Mouse (Mus musculus) lung, embryonic 14.5 days (tissue): ENCODE measurements around the gene Sccpdh. TPM values are rescaled to one million over a fixed set of nuclear protein-coding genes. Genes with fewer than 3 reads are reported as not detected.

Experiments used
- ATAC-seq: fragments of 200-750 bp; cut with Nextera tagmentation; 2 replicates; pipeline ENCODE4 v1.8.0; 2017; ENCODE audit warnings: mild to moderate bottlenecking, moderate TSS enrichment, moderate library complexity; ENCODE audit not compliant: insufficient read depth
- DNase-seq: peaks from one replicate; pipeline ENCODE4 v3.0.0-alpha.2; 2015
- H3K27ac ChIP-seq: fragments of 300-500 bp; sonication (generic); 2 replicates; pipeline ENCODE4 v1.5.1; 2014; ENCODE audit warnings: low read depth, mild to moderate bottlenecking, moderate library complexity
- H3K27me3 ChIP-seq: fragments of 300-500 bp; sonication (generic); 2 replicates; pipeline ENCODE4 v1.6.1; 2014; ENCODE audit warnings: low read length, control low read depth; ENCODE audit not compliant: insufficient read depth
- H3K36me3 ChIP-seq: fragments of 300-500 bp; sonication (generic); 2 replicates; pipeline ENCODE4 v1.6.1; 2014; ENCODE audit warnings: control low read depth; ENCODE audit not compliant: insufficient read depth
- H3K4me1 ChIP-seq: fragments of 300-500 bp; sonication (generic); 2 replicates; pipeline ENCODE4 v1.6.1; 2014; ENCODE audit warnings: antibody characterized with exemption, control low read depth; ENCODE audit not compliant: insufficient read depth
- H3K4me2 ChIP-seq: fragments of 300-500 bp; sonication (generic); 2 replicates; pipeline ENCODE4 v1.6.1; 2014; ENCODE audit warnings: mild to moderate bottlenecking
- H3K4me3 ChIP-seq: fragments of 300-500 bp; sonication (generic); 2 replicates; pipeline ENCODE4 v1.5.1; 2014; ENCODE audit warnings: low read depth, low read length
- H3K9ac ChIP-seq: fragments of 300-500 bp; sonication (generic); 2 replicates; pipeline ENCODE4 v1.6.1; 2014
- H3K9me3 ChIP-seq: fragments of 300-500 bp; sonication (generic); 2 replicates; pipeline ENCODE4 v1.6.1; 2016; ENCODE audit warnings: low read depth, low read length, control low read depth
- CTCF ChIP-seq: IDR thresholded peaks from 2 replicates; pipeline ENCODE4 v1.5.1; 2016; ENCODE audit warnings: antibody characterized with exemption, low read depth
- WGBS: fragments of 180-500 bp; shearing (Covaris S2); extraction: QIAGEN DNeasy Blood & Tissue Kit; methylation state at CpG from one replicate; pipeline ENCODE4 v1.1.7; 2014; 5-methylcytosine and 5-hydroxymethylcytosine counted together
- polyA plus RNA-seq: library from polyadenylated mRNA; unstranded; fragments of >200 nt; fragmentation: Nextera tagmentation; extraction: Ambion mirVana; gene quantifications from 2 replicates; pipeline ENCODE4 v1.2.1, GENCODE M21; 2014

Gene Sccpdh
- 69.9 and 71.3 TPM in 2 replicates for polyA plus RNA-seq

- Histone ChIP-seq H3K4me1 (no peaks in the 10 kb centered on the region), H3K4me2 (peak within 1 kb of the TSS; percentile 79), H3K27ac (peak within 1 kb of the TSS; percentile 81), H3K9ac (peak within 1 kb of the TSS; percentile 86), H3K9me3 (no peaks in the 10 kb centered on the region), H3K4me3 (peak within 1 kb of the TSS; percentile 83), H3K36me3 (peaks cover 7% of the 10 kb centered on the region; the same call in 1 of the 2 replicates), H3K27me3 (no peaks in the 10 kb centered on the region)
- DNase-seq = peak; percentile 94
- TF ChIP-seq CTCF = no peak
- under 1% methylated on average over 82 of the region's 84 CpGs for WGBS
- ATAC-seq = peak; percentile 97
Measured at GRCm38 (mm10) chr1:179668013-179668805, at the start of gene Sccpdh. Gene Sccpdh, plus strand, starts transcription at chr1:179668210.

GRCm38 (mm10) chr1:179622665-179623064, 45.3 kb upstream of the Sccpdh start:
- no peak for TF ChIP-seq CTCF
- Histone ChIP-seq H3K9ac (no peak overlapping the region), H3K27me3 (no peaks in the 10 kb centered on the region), H3K4me1 (no peaks in the 10 kb centered on the region), H3K4me2 (no peak overlapping the region), H3K27ac (no peak overlapping the region), H3K4me3 (no peak overlapping the region), H3K36me3 (peaks cover 21% of the 10 kb centered on the region), H3K9me3 (no peaks in the 10 kb centered on the region)
- ATAC-seq (no peak), DNase-seq (no peak)
- WGBS = 93% methylated on average over 12 of the region's 12 CpGs

- no peaks in the 10 kb centered on the region for H3K4me1 ChIP-seq
- 58% methylated on average over 4 of the region's 4 CpGs for WGBS
- no peak overlapping the region for H3K9ac ChIP-seq
- H3K4me3 ChIP-seq = no peak overlapping the region
- H3K36me3 ChIP-seq = peaks cover 21% of the 10 kb centered on the region
- ATAC-seq = 0 out of 2 replicates have a peak, but pooled peaks have one; percentile 28
- H3K27me3 ChIP-seq = no peaks in the 10 kb centered on the region
- TF ChIP-seq CTCF = peak; percentile 70
- no peak overlapping the region for H3K27ac ChIP-seq
- H3K4me2 ChIP-seq = no peak overlapping the region
- peak; percentile 58 for DNase-seq
- no peaks in the 10 kb centered on the region for H3K9me3 ChIP-seq
Measured at GRCm38 (mm10) chr1:179623657-179624056, 44.4 kb upstream of the Sccpdh start.

- ATAC-seq (no peak), DNase-seq (peak; percentile 73)
- peak; percentile 72 for TF ChIP-seq CTCF
- 74% methylated on average over 4 of the region's 4 CpGs for WGBS
- Histone ChIP-seq H3K27ac (no peak overlapping the region), H3K4me1 (no peaks in the 10 kb centered on the region), H3K4me3 (no peak overlapping the region), H3K27me3 (no peaks in the 10 kb centered on the region), H3K9ac (no peak overlapping the region), H3K9me3 (no peaks in the 10 kb centered on the region), H3K4me2 (no peak overlapping the region), H3K36me3 (peaks cover 21% of the 10 kb centered on the region)
Measured at GRCm38 (mm10) chr1:179624354-179624753, 43.7 kb upstream of the Sccpdh start.

GRCm38 (mm10) chr1:179627855-179628254, 40.2 kb upstream of the Sccpdh start:
- no peak for TF ChIP-seq CTCF
- Histone ChIP-seq H3K9me3 (no peaks in the 10 kb centered on the region), H3K4me2 (no peak overlapping the region), H3K27me3 (no peaks in the 10 kb centered on the region), H3K4me1 (no peaks in the 10 kb centered on the region), H3K4me3 (no peak overlapping the region), H3K9ac (no peak overlapping the region), H3K36me3 (peaks cover 16% of the 10 kb centered on the region), H3K27ac (no peak overlapping the region)
- no peak for DNase-seq
- ATAC-seq = no peak
- WGBS = 73% methylated on average over 4 of the region's 4 CpGs

- Histone ChIP-seq H3K4me1 (no peaks in the 10 kb centered on the region), H3K4me3 (no peak overlapping the region), H3K9ac (no peak overlapping the region), H3K27ac (no peak overlapping the region), H3K27me3 (no peaks in the 10 kb centered on the region), H3K9me3 (no peaks in the 10 kb centered on the region), H3K4me2 (no peak overlapping the region), H3K36me3 (peaks cover 16% of the 10 kb centered on the region)
- no peak for DNase-seq
- TF ChIP-seq CTCF = no peak
- 49% methylated on average over 8 of the region's 8 CpGs for WGBS
- no peak for ATAC-seq
Measured at GRCm38 (mm10) chr1:179628438-179629106, 39.4 kb upstream of the Sccpdh start.

- Histone ChIP-seq H3K9ac (no peak overlapping the region), H3K4me1 (no peaks in the 10 kb centered on the region), H3K27ac (no peak overlapping the region), H3K4me3 (no peak overlapping the region), H3K36me3 (peaks cover 16% of the 10 kb centered on the region), H3K4me2 (no peak overlapping the region), H3K9me3 (no peaks in the 10 kb centered on the region), H3K27me3 (no peaks in the 10 kb centered on the region)
- TF ChIP-seq CTCF = no peak
- ATAC-seq = no peak
- WGBS = 83% methylated on average over 5 of the region's 5 CpGs
- no peak for DNase-seq
Measured at GRCm38 (mm10) chr1:179629276-179629675, 38.7 kb upstream of the Sccpdh start.
